Mouse (Mus musculus) olfactory bulb, adult 2 months (tissue): ENCODE measurements around the gene Setdb2. TPM values are rescaled to one million over a fixed set of nuclear protein-coding genes. Genes with fewer than 3 reads are reported as not detected.
"Not testable (repeated sequence)": the region's sequence is repeated elsewhere in the genome, so short reads cannot be mapped to it uniquely, and the experiment has no call there.

Experiments used
- H3K27ac ChIP-seq: fragments of 200-500 bp; 2 replicates; pipeline ENCODE4 v1.5.1; 2012; ENCODE audit warnings: low read depth, low read length; ENCODE audit not compliant: insufficient read depth
- H3K4me1 ChIP-seq: fragments of 200-500 bp; 2 replicates; pipeline ENCODE4 v1.6.1; 2012; ENCODE audit warnings: low read length; ENCODE audit not compliant: control insufficient read depth, insufficient read depth
- H3K4me3 ChIP-seq: fragments of 200-500 bp; 2 replicates; pipeline ENCODE4 v1.5.1; 2012; ENCODE audit warnings: mild to moderate bottlenecking, low read depth, low read length, moderate library complexity; ENCODE audit not compliant: insufficient read depth
- CTCF ChIP-seq: fragments of 200-500 bp; IDR thresholded peaks from 2 replicates; pipeline ENCODE4 v1.5.1; 2012; ENCODE audit warnings: low read depth, mild to moderate bottlenecking, low read length, moderate library complexity; ENCODE audit not compliant: insufficient read depth
- POLR2A ChIP-seq: fragments of 200-500 bp; IDR thresholded peaks from 2 replicates; pipeline ENCODE4 v1.6.1; 2012; ENCODE audit warnings: mild to moderate bottlenecking, low read depth, low read length, moderate library complexity; ENCODE audit not compliant: insufficient read depth
- WGBS: fragments of 180-500 bp; shearing (Covaris S2); methylation state at CpG from one replicate; pipeline ENCODE4 v1.1.7; 2018; 5-methylcytosine and 5-hydroxymethylcytosine counted together
- polyA plus RNA-seq: library from polyadenylated mRNA; stranded (reverse); fragments of >200 nt; gene quantifications from 2 replicates; pipeline ENCODE4 v1.2.4, GENCODE M21; 2012; ENCODE audit warnings: low replicate concordance; ENCODE audit not compliant: missing spikeins, insufficient read depth, insufficient read length

Setdb2 gene
- polyA plus RNA-seq, 1 experiment = not detected

DNA sequence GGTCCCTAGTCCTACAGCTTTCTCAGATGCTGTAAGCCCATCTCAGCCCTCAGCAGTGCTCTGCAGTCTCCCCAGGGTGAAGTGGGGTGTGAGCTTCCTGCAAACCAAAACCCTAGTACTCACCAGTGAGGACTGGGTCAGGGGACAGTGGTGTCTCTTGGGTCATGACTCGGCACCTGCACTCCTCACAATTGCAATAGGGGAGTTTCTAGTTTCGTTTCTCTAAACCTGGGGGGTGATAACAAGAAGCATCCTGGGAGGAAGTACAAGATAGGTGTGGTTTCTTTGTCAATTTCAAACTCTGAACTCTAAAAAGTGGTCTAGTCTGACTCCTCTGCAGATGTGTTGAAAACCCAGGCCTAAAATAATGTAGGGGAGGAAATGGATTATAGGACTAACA is 43.7 kb downstream of the Setdb2 start:
- H3K4me3 ChIP-seq = no peak overlapping the region
- 82% methylated on average over 2 of the region's 2 CpGs for WGBS
- no peaks in the 10 kb centered on the region for H3K4me1 ChIP-seq
- H3K27ac ChIP-seq = no peak overlapping the region
- TF ChIP-seq CTCF (no peak), POLR2A (no peak)

DNA sequence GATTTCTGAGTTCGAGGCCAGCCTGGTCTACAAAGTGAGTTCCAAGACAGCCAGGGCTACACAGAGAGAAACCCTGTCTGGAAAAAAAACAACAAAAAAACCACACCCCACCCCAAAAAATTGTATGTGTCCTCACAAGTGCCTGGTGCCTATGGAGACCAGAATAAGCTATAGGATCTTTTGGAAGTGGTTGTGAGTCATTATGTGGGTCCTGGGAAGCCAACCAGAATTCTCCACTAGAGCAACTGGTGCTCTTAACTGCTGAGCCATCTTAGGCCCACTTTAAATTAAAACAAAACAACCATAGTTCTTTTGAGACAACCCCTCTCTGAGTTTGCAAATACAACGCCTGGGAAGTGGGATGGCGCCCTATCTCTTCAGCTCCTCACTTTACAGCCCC is 45.4 kb downstream of the Setdb2 start, which contains the start of gene Phf11c:
Phf11c (minus strand) TSS at position 101 of the 400 bp plus-strand sequence.
- Histone ChIP-seq H3K4me1 (no peaks in the 10 kb centered on the region), H3K4me3 (no peak within 1 kb of the TSS), H3K27ac (no peak within 1 kb of the TSS)
- no peak for TF ChIP-seq CTCF
- no peak for TF ChIP-seq POLR2A
- 92% methylated on average over 3 of the region's 3 CpGs for WGBS

DNA sequence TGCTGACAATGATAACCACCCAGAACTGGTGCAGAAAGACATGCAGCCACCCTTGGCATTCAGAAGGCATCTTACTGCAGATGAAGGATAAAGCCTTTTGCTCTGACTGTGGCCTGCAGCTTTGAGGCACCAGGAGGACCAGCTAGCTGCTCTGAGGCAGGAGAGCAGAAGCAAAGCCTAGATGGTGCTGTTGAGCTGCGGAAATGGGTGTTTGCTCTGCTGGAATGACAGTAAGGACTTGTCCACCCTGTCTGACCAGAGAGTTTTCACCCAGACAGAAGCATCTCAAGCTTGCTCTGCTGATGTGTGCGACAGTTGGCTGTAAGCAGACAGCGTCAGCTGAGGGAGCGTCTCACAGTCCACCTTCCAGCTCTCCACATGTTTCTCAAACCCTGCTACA is 50.5 kb downstream of the Setdb2 start:
- H3K27ac ChIP-seq, H3K4me3 ChIP-seq, H3K4me1 ChIP-seq: not testable (repeated sequence)
- 74% methylated on average over 4 of the region's 4 CpGs for WGBS

DNA sequence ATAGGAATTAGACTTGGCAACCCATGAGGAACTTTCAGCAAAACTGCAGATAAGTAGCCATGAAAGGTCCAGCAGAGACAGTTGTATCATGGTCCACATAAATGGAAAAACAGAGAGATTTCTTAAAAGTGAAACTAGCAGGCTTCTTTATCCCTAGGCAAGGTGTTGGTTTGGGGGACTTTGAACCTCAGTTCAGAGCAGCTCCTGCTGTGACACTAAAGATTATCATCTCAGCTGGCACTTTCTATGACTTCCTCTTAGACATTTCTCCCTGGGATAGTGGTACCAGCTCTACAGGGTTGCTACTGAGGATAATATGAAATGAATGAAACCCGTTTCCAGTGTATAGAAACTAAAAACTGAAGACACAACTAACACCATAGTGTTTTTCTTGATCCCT is 51.2 kb downstream of the Setdb2 start:
- 61% methylated on average over 1 of the region's 1 CpGs for WGBS
- Histone ChIP-seq H3K4me3 (no peak overlapping the region), H3K27ac (no peak overlapping the region), H3K4me1 (no peaks in the 10 kb centered on the region)
- TF ChIP-seq CTCF = no peak
- no peak for TF ChIP-seq POLR2A

DNA sequence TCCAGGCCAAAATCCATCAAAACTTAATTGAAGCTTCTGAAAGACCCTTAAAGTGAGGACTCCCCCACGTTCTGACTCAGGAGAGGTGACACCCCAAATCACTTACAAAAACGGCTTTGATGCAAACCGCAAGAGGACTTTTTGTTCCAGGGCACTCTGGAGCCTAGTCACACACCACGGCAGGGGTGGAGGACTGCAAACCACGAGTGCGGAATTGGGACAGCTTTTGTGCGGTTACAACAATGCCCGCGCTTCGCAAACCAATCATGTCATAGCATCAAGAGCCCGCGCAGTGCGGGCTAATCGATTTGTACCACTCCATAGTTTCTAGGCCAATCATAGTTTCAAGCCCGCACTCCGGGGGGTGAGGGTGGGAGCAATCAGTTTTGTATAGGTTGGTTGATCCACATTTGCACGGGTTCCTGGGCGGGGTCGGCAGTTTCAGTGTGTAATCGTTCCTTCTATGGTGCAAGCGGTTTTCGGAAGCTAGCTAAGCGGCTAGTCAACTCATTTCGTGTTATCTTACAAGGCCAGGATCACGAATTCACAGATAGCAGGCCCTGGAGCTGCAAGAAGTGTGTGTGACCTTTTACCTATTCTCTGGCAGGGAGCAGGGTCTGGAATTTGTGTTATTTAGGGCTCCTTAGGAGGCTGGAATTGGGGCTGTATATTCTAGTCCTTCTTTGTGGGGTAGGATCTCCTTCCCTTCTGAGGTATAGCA is 70.2 kb downstream of the Setdb2 start:
- 91% methylated on average over 25 of the region's 25 CpGs for WGBS
- no peak for TF ChIP-seq POLR2A
- no peak for TF ChIP-seq CTCF
- no peaks in the 10 kb centered on the region for H3K4me1 ChIP-seq

DNA sequence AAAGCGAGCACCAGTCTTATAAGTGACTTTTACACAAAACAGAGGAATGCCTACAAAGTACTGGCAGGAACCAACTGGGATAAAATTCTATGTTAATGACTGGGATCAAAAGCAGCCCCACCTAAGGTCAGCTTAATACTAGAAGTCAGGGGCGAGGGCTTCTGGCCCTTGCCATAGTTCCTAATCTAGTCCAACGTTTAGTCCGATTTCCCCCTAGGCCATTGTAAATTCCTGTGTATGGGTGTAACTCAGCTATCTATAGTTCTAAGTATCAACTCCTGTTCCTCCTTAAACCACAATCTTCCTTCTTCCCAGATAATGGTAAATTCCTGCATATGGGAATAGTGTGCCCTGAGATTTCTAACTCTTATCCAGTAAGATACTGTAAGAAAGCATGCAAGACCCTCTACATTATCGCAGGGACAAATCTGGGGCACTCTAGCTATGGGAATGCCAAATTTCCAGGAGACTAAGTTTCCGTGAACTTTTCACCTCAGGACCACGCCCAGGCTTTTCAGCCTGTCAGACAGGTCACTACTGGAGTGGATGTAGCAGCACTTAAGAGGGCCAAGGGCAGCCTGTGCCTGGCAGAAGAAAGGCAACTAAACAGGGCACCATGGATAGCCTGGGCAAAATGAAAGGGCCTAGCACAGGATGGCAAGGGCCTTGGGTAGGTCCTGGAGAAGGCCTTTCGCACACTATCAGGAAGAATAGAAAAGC is 74.1 kb downstream of the Setdb2 start:
- Histone ChIP-seq H3K4me3 (no peak overlapping the region), H3K27ac (no peak overlapping the region), H3K4me1 (peaks cover 3% of the 10 kb centered on the region; the same call in 1 of the 2 replicates)
- TF ChIP-seq POLR2A = no peak
- TF ChIP-seq CTCF = no peak
- 94% methylated on average over 8 of the region's 8 CpGs for WGBS

More for the DNA sequence above, 70.2 kb downstream of the Setdb2 start:
- Histone ChIP-seq H3K4me3 (no peak overlapping the region), H3K27ac (no peak overlapping the region)

DNA sequence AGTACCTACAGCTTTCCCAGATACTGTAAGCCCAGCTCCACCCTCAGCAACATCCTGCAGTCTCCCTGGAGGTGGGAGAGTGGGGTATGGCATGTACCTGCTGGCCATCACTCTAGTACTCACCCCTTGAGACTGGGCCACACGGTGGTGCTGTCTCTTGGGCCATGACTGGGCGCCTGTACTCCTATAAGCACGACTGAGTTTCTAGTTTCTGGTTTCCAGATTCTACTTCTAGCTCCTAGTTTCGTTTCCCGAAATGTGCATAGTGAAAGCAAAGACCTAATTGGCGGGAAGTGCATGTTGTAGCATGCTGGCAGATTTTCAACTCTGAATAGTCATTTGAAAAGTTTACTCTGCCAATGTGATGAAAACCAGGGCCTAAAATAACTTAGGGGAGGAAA is 75.4 kb downstream of the Setdb2 start, which contains the start of gene Phf11d:
Phf11d (minus strand) TSS at position 227 of the 401 bp plus-strand sequence.
- no peak for TF ChIP-seq POLR2A
- TF ChIP-seq CTCF = no peak
- Histone ChIP-seq H3K4me1 (peaks cover 3% of the 10 kb centered on the region; the same call in 1 of the 2 replicates), H3K27ac (no peak within 1 kb of the TSS), H3K4me3 (no peak within 1 kb of the TSS)
- WGBS = 38% methylated on average over 6 of the region's 6 CpGs

Other genes with a start within 250 kb of the Setdb2 start
- gene Rcbtb1, start 239.7 kb downstream of the Setdb2 start, polyA plus RNA-seq = not detected in 2 replicates
- gene Gm6904, start 180.7 kb downstream of the Setdb2 start, polyA plus RNA-seq = not detected in 2 replicates
- not detected in 2 replicates for gene Phf11a, start 143.4 kb downstream of the Setdb2 start, polyA plus RNA-seq
- not detected in 2 replicates for gene Phf11b, start 99.5 kb downstream of the Setdb2 start, polyA plus RNA-seq
- gene Phf11d, start 75.4 kb downstream of the Setdb2 start, polyA plus RNA-seq = not detected in 2 replicates
- gene Phf11c, start 45.5 kb downstream of the Setdb2 start, polyA plus RNA-seq = not detected in 2 replicates
- not detected in 2 replicates for gene Cab39l, start 88 bp upstream of the Setdb2 start, polyA plus RNA-seq
- gene Cdadc1, start 157.1 kb upstream of the Setdb2 start, polyA plus RNA-seq = not detected in 2 replicates
- gene Shisa2, start 184.4 kb upstream of the Setdb2 start, polyA plus RNA-seq = not detected in 2 replicates